Mouse (Mus musculus): ENCODE results near the gene Wdr44. TPM values are rescaled to one million over a fixed set of nuclear protein-coding genes. Genes with fewer than 3 reads are reported as not detected.

The Wdr44 gene
- polyA plus RNA-seq, 1 experiment from 2014 or later = 9.6 TPM

DNA sequence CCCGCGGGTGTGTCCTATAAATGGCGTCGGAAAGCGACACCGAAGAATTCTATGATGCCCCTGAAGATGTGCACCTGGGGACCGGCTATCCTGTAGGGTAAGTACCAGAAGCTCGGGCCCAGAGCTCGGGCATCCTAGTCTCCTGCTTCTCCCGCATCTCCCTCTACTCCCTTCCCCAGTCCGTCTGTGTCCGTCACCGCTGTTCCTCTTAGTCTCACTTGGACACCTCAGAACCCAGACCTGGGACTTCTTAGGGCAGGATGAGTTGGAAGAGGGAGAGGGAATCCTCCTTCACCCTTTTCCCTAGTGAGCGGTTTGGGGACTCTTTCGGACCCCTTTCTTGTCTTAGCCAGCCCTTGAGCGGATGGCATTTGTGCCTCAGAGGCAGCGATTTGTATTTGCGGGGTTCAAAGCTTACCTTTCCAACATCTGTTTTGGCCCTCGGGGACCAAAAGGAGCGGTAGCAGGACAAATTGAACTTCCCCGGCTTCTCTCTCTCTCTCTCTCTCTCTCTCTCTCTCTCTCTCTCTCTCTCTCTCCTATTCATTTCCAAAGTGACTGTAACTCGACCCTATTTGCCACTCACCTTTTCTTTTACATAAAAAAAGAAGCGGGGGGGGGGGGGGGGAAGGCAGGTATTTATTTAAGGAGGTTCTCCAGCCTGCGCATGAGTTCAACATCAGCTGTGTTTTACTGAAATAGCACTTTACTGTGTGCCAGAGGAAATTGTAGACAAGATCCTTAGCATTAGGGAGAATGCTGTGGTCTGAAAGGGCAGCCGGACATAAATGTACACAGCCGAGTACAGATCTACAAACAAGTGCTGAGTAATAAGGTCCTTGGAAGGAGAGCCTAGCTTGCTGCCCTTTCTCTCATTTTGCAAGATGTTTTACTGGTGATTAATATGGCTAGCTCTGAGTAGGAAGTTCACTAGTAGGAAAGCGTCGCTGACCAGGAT lies 871 bp downstream of the Wdr44 start:
- ATAC-seq (ENCODE audit: insufficient number of reproducible peaks, insufficient read depth, low FRiP score, low read depth) = peak; percentile 18; the same call in 1 of the 2 replicates
- H3K9me3 ChIP-seq (ENCODE audit: control insufficient read depth, low read length) = no peaks in the 10 kb centered on the region
- H3K36me3 ChIP-seq (ENCODE audit: control insufficient read depth, insufficient read depth, low read length) = no peaks in the 10 kb centered on the region
- peak overlapping the region; percentile 87 to 88 for H3K27ac ChIP-seq (replicated peaks in 1 of 2; ENCODE audit: control insufficient read depth in 1 of 2, insufficient read depth in 1 of 2, low read depth in 2 of 2, low read length in 2 of 2)
- 11% methylated on average over 27 of the region's 28 CpGs for WGBS
- H3K4me2 ChIP-seq (ENCODE audit: low read length) = peak overlapping the region; percentile 64
- H3K4me1 ChIP-seq (ENCODE audit: control insufficient read depth in 2 of 2, insufficient read depth in 2 of 2, low read length in 2 of 2) = no peaks in the 10 kb centered on the region
- peak overlapping the region; percentile 78 for H3K9ac ChIP-seq (ENCODE audit: low read length)
- H3K4me3 ChIP-seq (ENCODE audit: control insufficient read depth in 1 of 2, insufficient read depth in 1 of 2, low read depth in 1 of 2, low read length in 2 of 2) = peak overlapping the region; percentile 66 to 77
- no peaks in the 10 kb centered on the region for H3K27me3 ChIP-seq (ENCODE audit: control insufficient read depth, insufficient read depth, low read length)

DNA sequence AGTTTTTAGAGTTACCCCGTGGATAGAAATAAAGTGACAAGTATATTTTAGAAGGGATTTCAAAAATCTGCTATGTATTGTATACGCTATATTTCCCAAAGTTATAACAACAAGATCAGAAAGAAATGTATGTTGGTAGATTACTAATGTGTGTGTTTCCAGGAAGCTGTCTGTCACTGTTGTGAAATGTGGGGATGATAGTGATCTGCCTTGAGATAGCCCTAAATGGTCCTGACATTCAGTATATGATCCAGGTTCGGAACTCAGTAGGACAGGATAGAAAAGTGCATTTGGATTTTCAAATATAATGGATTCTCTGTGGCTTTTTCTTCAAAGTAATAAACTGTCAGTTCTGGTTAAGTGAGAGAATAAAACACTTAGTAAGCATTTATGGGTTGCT lies 1.7 kb downstream of the Wdr44 start:
- no peak for ATAC-seq (ENCODE audit: insufficient number of reproducible peaks, insufficient read depth, low FRiP score, low read depth)
- peak overlapping the region in 1 of 2 experiments; percentile 66; a peak in 2 of 4 replicates for H3K4me3 ChIP-seq (ENCODE audit: control insufficient read depth in 1 of 2, insufficient read depth in 1 of 2, low read depth in 1 of 2, low read length in 2 of 2)
- 51% methylated on average over 3 of the region's 3 CpGs for WGBS

DNA sequence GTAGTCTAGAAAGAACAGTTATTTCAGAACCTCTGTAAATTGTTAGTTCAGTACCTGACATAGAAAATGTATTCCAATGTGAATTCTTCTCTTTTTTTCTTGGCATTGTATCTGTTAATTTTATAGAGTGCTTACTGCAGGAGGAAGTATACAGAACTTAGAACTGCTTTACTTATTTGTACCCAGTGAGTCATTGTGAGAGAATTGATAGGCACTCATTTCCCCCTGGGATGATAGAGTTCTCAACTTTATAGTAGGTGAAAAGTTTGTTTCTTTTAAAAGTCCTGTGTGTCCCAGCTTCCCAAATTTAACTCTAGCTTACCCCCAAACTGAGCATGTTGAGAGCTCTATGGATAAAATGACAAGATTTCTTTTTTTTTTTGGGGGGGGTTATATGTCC lies 2.3 kb downstream of the Wdr44 start:
- Histone ChIP-seq H3K4me2 (ENCODE audit: low read length) (peak overlapping the region; percentile 16; the same call in 1 of the 2 replicates), H3K27ac (replicated peaks in 1 of 2; ENCODE audit: control insufficient read depth in 1 of 2, insufficient read depth in 1 of 2, low read depth in 2 of 2, low read length in 2 of 2) (no peak overlapping the region), H3K4me3 (ENCODE audit: control insufficient read depth in 1 of 2, insufficient read depth in 1 of 2, low read depth in 1 of 2, low read length in 2 of 2) (no peak overlapping the region), H3K4me1 (ENCODE audit: control insufficient read depth in 2 of 2, insufficient read depth in 2 of 2, low read length in 2 of 2) (no peaks in the 10 kb centered on the region), H3K36me3 (ENCODE audit: control insufficient read depth, insufficient read depth, low read length) (no peaks in the 10 kb centered on the region), H3K9ac (ENCODE audit: low read length) (no peak overlapping the region), H3K27me3 (ENCODE audit: control insufficient read depth, insufficient read depth, low read length) (no peaks in the 10 kb centered on the region), H3K9me3 (ENCODE audit: control insufficient read depth, low read length) (no peaks in the 10 kb centered on the region)
- no peak for ATAC-seq (ENCODE audit: insufficient number of reproducible peaks, insufficient read depth, low FRiP score, low read depth)

More for the DNA sequence above, 1.7 kb downstream of the Wdr44 start:
- H3K27ac ChIP-seq (replicated peaks in 1 of 2; ENCODE audit: control insufficient read depth in 1 of 2, insufficient read depth in 1 of 2, low read depth in 2 of 2, low read length in 2 of 2) = no peak overlapping the region
- H3K4me1 ChIP-seq (ENCODE audit: control insufficient read depth in 2 of 2, insufficient read depth in 2 of 2, low read length in 2 of 2) = no peaks in the 10 kb centered on the region
- peak overlapping the region; percentile 64 for H3K4me2 ChIP-seq (ENCODE audit: low read length)
- no peak overlapping the region for H3K9ac ChIP-seq (ENCODE audit: low read length)
- no peaks in the 10 kb centered on the region for H3K9me3 ChIP-seq (ENCODE audit: control insufficient read depth, low read length)
- no peaks in the 10 kb centered on the region for H3K36me3 ChIP-seq (ENCODE audit: control insufficient read depth, insufficient read depth, low read length)
- H3K27me3 ChIP-seq (ENCODE audit: control insufficient read depth, insufficient read depth, low read length) = no peaks in the 10 kb centered on the region

DNA sequence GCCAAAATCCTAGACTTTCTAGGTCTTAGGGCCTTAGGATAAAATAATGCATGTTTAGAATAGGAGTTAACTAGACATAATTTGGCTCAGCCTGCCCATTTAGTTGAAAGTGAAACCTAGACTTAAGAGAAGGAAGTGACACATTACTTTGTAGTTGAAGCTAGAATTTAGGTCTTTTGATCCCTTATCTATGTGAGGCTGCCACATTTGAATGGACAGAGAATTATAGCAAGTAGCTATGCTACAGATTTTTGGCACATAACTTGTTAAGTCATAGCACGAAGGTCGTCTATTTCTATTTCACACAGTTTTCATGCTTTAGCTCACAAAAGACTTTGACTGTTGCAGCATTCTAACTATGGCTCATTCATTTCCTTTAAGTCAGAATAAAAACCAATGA lies 4.5 kb downstream of the Wdr44 start:
- H3K27me3 ChIP-seq (ENCODE audit: control insufficient read depth, insufficient read depth, low read length) = no peaks in the 10 kb centered on the region
- no peaks in the 10 kb centered on the region for H3K36me3 ChIP-seq (ENCODE audit: control insufficient read depth, insufficient read depth, low read length)
- no peak overlapping the region for H3K4me2 ChIP-seq (ENCODE audit: low read length)
- no peak overlapping the region for H3K27ac ChIP-seq (replicated peaks in 1 of 2; ENCODE audit: control insufficient read depth in 1 of 2, insufficient read depth in 1 of 2, low read depth in 2 of 2, low read length in 2 of 2)
- no peaks in the 10 kb centered on the region for H3K9me3 ChIP-seq (ENCODE audit: control insufficient read depth, low read length)
- no peak overlapping the region for H3K9ac ChIP-seq (ENCODE audit: low read length)
- no peaks in the 10 kb centered on the region for H3K4me1 ChIP-seq (ENCODE audit: control insufficient read depth in 2 of 2, insufficient read depth in 2 of 2, low read length in 2 of 2)
- 74% methylated on average over 2 of the region's 2 CpGs for WGBS
- ATAC-seq (ENCODE audit: insufficient number of reproducible peaks, insufficient read depth, low FRiP score, low read depth) = no peak
- H3K4me3 ChIP-seq (ENCODE audit: control insufficient read depth in 1 of 2, insufficient read depth in 1 of 2, low read depth in 1 of 2, low read length in 2 of 2) = no peak overlapping the region

DNA sequence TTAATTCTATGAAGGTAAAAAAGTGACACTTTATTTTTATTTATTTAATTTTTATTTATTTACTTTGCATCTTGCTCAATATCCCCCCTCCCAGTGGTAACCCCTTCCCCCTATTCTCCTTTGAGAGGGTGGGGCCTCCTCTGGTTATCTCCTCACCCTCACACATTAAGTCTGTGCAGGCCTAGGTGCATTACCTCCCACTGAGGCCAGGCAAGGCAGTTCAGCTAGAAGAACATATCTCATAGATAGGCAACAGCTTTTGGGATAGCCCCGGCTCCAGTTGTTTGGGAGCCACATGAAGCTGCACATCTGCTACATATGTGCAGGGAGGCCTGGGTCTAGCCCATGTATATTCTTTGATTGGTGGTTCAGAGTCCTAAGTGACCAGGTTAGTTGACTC lies 6.2 kb downstream of the Wdr44 start:
- Histone ChIP-seq H3K36me3 (ENCODE audit: control insufficient read depth, insufficient read depth, low read length) (no peaks in the 10 kb centered on the region), H3K27ac (replicated peaks in 1 of 2; ENCODE audit: control insufficient read depth in 1 of 2, insufficient read depth in 1 of 2, low read depth in 2 of 2, low read length in 2 of 2) (no peak overlapping the region), H3K4me3 (ENCODE audit: control insufficient read depth in 1 of 2, insufficient read depth in 1 of 2, low read depth in 1 of 2, low read length in 2 of 2) (no peak overlapping the region), H3K4me2 (ENCODE audit: low read length) (no peak overlapping the region), H3K4me1 (ENCODE audit: control insufficient read depth in 2 of 2, insufficient read depth in 2 of 2, low read length in 2 of 2) (no peaks in the 10 kb centered on the region), H3K27me3 (ENCODE audit: control insufficient read depth, insufficient read depth, low read length) (no peaks in the 10 kb centered on the region), H3K9ac (ENCODE audit: low read length) (no peak overlapping the region), H3K9me3 (ENCODE audit: control insufficient read depth, low read length) (no peaks in the 10 kb centered on the region)
- 83% methylated on average over 1 of the region's 1 CpGs for WGBS
- no peak for ATAC-seq (ENCODE audit: insufficient number of reproducible peaks, insufficient read depth, low FRiP score, low read depth)

DNA sequence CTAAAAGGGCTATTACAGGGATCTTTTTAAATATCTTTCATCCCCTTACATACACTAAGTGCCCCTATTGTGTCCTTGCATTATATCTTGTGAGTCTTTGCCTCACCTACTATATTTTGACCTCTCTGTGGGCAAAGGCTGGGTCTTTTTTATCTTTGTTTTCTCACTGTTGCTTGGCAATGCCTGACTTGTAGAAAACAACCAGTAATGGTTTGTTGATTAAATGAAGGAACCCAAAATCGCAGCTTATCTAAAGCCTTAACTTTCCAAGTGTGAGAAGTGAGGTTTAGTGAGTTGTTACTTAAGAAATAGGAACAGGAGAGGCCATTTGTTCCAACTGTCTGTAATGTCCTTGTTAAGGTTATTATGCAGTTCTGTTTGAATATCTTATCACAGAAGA lies 24.4 kb downstream of the Wdr44 start:
- H3K36me3 ChIP-seq (ENCODE audit: control insufficient read depth, insufficient read depth, low read length) = no peaks in the 10 kb centered on the region
- H3K9me3 ChIP-seq (ENCODE audit: control insufficient read depth, low read length) = no peaks in the 10 kb centered on the region
- H3K27me3 ChIP-seq (ENCODE audit: control insufficient read depth, insufficient read depth, low read length) = no peaks in the 10 kb centered on the region
- no peak overlapping the region for H3K4me2 ChIP-seq (ENCODE audit: low read length)
- no peak overlapping the region for H3K27ac ChIP-seq (replicated peaks in 1 of 2; ENCODE audit: control insufficient read depth in 1 of 2, insufficient read depth in 1 of 2, low read depth in 2 of 2, low read length in 2 of 2)
- no peak for ATAC-seq (ENCODE audit: insufficient number of reproducible peaks, insufficient read depth, low FRiP score, low read depth)
- H3K4me1 ChIP-seq (ENCODE audit: control insufficient read depth in 2 of 2, insufficient read depth in 2 of 2, low read length in 2 of 2) = no peaks in the 10 kb centered on the region
- 23% methylated on average over 1 of the region's 1 CpGs for WGBS
- H3K4me3 ChIP-seq (ENCODE audit: control insufficient read depth in 1 of 2, insufficient read depth in 1 of 2, low read depth in 1 of 2, low read length in 2 of 2) = no peak overlapping the region
- no peak overlapping the region for H3K9ac ChIP-seq (ENCODE audit: low read length)

DNA sequence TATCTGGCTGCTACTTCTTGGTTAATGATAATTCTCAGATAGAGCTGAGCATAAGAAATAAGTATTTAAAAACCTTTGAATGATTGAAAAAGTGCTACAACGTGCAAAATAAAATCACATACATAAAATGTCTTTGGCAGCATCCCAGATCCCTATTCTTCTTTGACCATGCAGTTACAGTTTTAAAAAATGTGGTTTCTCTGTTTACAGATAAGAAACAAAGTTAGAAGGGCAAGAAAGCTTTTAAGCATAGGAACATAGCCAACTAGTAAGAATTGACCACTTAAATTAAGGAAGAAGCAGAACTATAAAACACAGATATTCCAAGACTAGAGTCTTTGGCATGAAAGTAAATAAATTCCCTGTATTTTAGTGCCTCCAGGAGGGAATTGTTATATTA lies 34.6 kb downstream of the Wdr44 start:
- no peak overlapping the region for H3K27ac ChIP-seq (replicated peaks in 1 of 2; ENCODE audit: control insufficient read depth in 1 of 2, insufficient read depth in 1 of 2, low read depth in 2 of 2, low read length in 2 of 2)
- no peaks in the 10 kb centered on the region for H3K27me3 ChIP-seq (ENCODE audit: control insufficient read depth, insufficient read depth, low read length)
- ATAC-seq (ENCODE audit: insufficient number of reproducible peaks, insufficient read depth, low FRiP score, low read depth) = no peak
- H3K36me3 ChIP-seq (ENCODE audit: control insufficient read depth, insufficient read depth, low read length) = no peaks in the 10 kb centered on the region
- no peaks in the 10 kb centered on the region for H3K9me3 ChIP-seq (ENCODE audit: control insufficient read depth, low read length)
- H3K9ac ChIP-seq (ENCODE audit: low read length) = no peak overlapping the region
- no peak overlapping the region for H3K4me3 ChIP-seq (ENCODE audit: control insufficient read depth in 1 of 2, insufficient read depth in 1 of 2, low read depth in 1 of 2, low read length in 2 of 2)
- no peak overlapping the region for H3K4me2 ChIP-seq (ENCODE audit: low read length)
- WGBS = 60% methylated on average over 1 of the region's 1 CpGs
- no peaks in the 10 kb centered on the region for H3K4me1 ChIP-seq (ENCODE audit: control insufficient read depth in 2 of 2, insufficient read depth in 2 of 2, low read length in 2 of 2)

All from heart, embryonic 14.5 days (tissue).